11 mouse cellular contexts compared by ENCODE assay signal in the genomic region with DNA sequence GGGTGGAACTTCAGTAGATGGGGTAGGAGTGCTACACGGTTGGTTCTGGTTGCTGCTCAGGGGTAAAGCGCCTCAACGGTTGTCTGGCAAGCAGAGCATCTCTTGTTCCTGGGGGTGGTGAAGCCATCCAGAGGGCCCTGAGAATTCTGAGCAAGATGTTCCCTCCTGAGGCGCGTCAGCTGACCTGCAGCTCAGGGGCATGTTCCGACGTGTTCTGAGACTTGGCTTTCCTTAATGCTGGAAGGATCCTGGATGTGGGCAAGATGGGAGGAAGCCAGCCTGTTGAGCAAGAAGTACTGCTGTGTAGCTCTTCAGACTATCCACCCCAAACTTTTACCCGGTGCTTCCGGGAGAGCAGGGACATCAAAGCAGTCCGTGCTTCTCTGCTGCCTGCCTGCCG. TPM values are rescaled to one million over a fixed set of nuclear protein-coding genes. Genes with fewer than 3 reads are reported as not detected.
DNase-seq lines count a peak whose midpoint lies in the region; ATAC-seq and TF ChIP-seq lines count a peak whose summit lies in the region.
"Had no signal": no experiment of that assay in that cellular context is flagged by ENCODE, and none has a peak within 500 bp of the region (broad histone marks: within the 10 kb centered on the region; RNA-seq: fewer than 3 reads in every experiment).

No protein-coding gene starts in this region.

- H3K9ac ChIP-seq in heart, embryonic 12.5 days = no peak overlapping the region
- H3K9ac ChIP-seq in hindbrain, embryonic 16.5 days (ENCODE audit: low read depth, low read length) = no peak overlapping the region

- H3K27ac ChIP-seq in heart, embryonic 12.5 days (ENCODE audit: poor library complexity, severe bottlenecking) = no peak overlapping the region
- H3K27ac ChIP-seq in hindbrain, embryonic 16.5 days (ENCODE audit: low read depth, low read length) = no peak overlapping the region
- H3K27ac ChIP-seq in thymus, adult 2 months (ENCODE audit: control insufficient read depth, insufficient read depth, low read length) = no peak overlapping the region
- H3K27ac ChIP-seq: macrophage had no signal

- no peak for ATAC-seq in heart, embryonic 12.5 days (ENCODE audit: insufficient number of reproducible peaks, low FRiP score)
- no peak for ATAC-seq in hindbrain, embryonic 16.5 days
- ATAC-seq in granulocyte monocyte progenitor cell, adult 5-6 weeks (replicated peaks; ENCODE audit: poor library complexity, severe bottlenecking) = no peak
- ATAC-seq: Patski had no signal

- TF ChIP-seq POLR2A in thymus, adult 2 months (IDR thresholded peaks at IDR 0.05; ENCODE audit: control insufficient read depth, extremely low read depth, insufficient read depth, low read length, poor library complexity) = no peak

- no peaks in the 10 kb centered on the region for H3K9me3 ChIP-seq in heart, embryonic 12.5 days (replicated peaks)
- H3K9me3 ChIP-seq in hindbrain, embryonic 16.5 days (ENCODE audit: control insufficient read depth, low read length) = no peaks in the 10 kb centered on the region

- H3K4me3 ChIP-seq in heart, embryonic 12.5 days = no peak overlapping the region
- H3K4me3 ChIP-seq in hindbrain, embryonic 16.5 days (ENCODE audit: low read length) = no peak overlapping the region
- H3K4me3 ChIP-seq in thymus, adult 2 months (ENCODE audit: control insufficient read depth, insufficient read depth, low read length) = no peak overlapping the region

- no peaks in the 10 kb centered on the region for H3K27me3 ChIP-seq in heart, embryonic 12.5 days (replicated peaks)
- H3K27me3 ChIP-seq in hindbrain, embryonic 16.5 days (replicated peaks; ENCODE audit: control insufficient read depth, insufficient read depth, low read length) = no peaks in the 10 kb centered on the region
- no peaks in the 10 kb centered on the region for H3K27me3 ChIP-seq in thymus, adult 2 months (ENCODE audit: control insufficient read depth, insufficient read depth, low read length)
- H3K27me3 ChIP-seq: Patski had no signal

- intact Hi-C loops in heart, postnatal 14 days (cut with DNase I) = loop anchor here (2.0 kb wide), 1 partner anchor 30 kb away; no protein-coding TSS in a partner anchor

- WGBS in heart, embryonic 12.5 days = 59% methylated on average over 11 of the region's 11 CpGs
- 51% methylated on average over 11 of the region's 11 CpGs for WGBS in hindbrain, embryonic 16.5 days
- WGBS in thymus, adult 2 months = 76% methylated on average over 11 of the region's 11 CpGs

- TF ChIP-seq CTCF in thymus, adult 2 months (IDR thresholded peaks at IDR 0.05; ENCODE audit: borderline replicate concordance, control insufficient read depth, extremely low read depth, insufficient read depth, low read length, poor library complexity) = no peak

- H3K36me3 ChIP-seq in heart, embryonic 12.5 days = peaks cover 22% of the 10 kb centered on the region
- no peaks in the 10 kb centered on the region for H3K36me3 ChIP-seq in hindbrain, embryonic 16.5 days (ENCODE audit: control insufficient read depth, insufficient read depth, low read length)
- no peaks in the 10 kb centered on the region for H3K36me3 ChIP-seq in thymus, adult 2 months (ENCODE audit: control insufficient read depth, insufficient read depth, low read length)

- H3K4me2 ChIP-seq in heart, embryonic 12.5 days = peak overlapping the region; percentile 5; the same call in 1 of the 2 replicates
- H3K4me2 ChIP-seq in hindbrain, embryonic 16.5 days (ENCODE audit: low read length) = peak overlapping the region; percentile 31

- DNase-seq in heart, postnatal 14 days = no peak
- peak; percentile 40 for DNase-seq in CD4-positive helper T cell, adult 2 months (ENCODE audit: low read depth, low spot score)
- DNase-seq in R1 (ENCODE audit: low read depth, low spot score) = peak; percentile 50
- no peak for DNase-seq in MN1 (ENCODE audit: low spot score)
- no peak for DNase-seq in thymus, adult 2 months
- DNase-seq: gastrocnemius, postnatal 10 days had no signal

- H3K4me1 ChIP-seq in heart, embryonic 12.5 days (replicated peaks) = peaks cover 86% of the 10 kb centered on the region
- H3K4me1 ChIP-seq in hindbrain, embryonic 16.5 days (ENCODE audit: control insufficient read depth, insufficient read depth, low read depth, low read length) = peaks cover 69% of the 10 kb centered on the region
- peaks cover 32% of the 10 kb centered on the region for H3K4me1 ChIP-seq in thymus, adult 2 months (replicated peaks; ENCODE audit: control insufficient read depth, insufficient read depth, low read length)

RNA-seq across cellular contexts. Expression of a gene that starts 6.2 kb away (rescaled TPM):
- 26.1 and 31.8 TPM in 2 replicates for polyA plus RNA-seq in heart, embryonic 12.5 days (2016; fragmentation: Nextera tagmentation; extraction: Ambion mirVana)
- total RNA-seq in heart, postnatal 14 days (2021) = 100 to 1,000 TPM; 175 to 185 TPM
- polyA plus RNA-seq in hindbrain, embryonic 16.5 days (2015; fragmentation: Nextera tagmentation; extraction: Ambion mirVana) = 21.7 and 22.1 TPM in 2 replicates
- total RNA-seq in granulocyte monocyte progenitor cell, adult 5-6 weeks (2014; fragmentation: Nextera tagmentation) = 24.6 and 38.5 TPM in 2 replicates
- total RNA-seq in granulocyte monocyte progenitor cell, adult 5-6 weeks (2017) = 58.2 and 64.7 TPM in 2 replicates
- 164 and 167 TPM in 2 replicates for polyA plus RNA-seq in thymus, adult 2 months (2012; rRNA removed)

Comparison
In these comparisons a context has a peak if more than half of its experiments do, and no peak if none do; other contexts are left out.
1. DNase-seq: peak in CD4-positive helper T cell, adult 2 months (single experiment) and R1 (single experiment); none in heart, postnatal 14 days (0 of 2), MN1 (single experiment) and thymus, adult 2 months (single experiment).